Mouse (Mus musculus) midbrain, embryonic 15.5 days (tissue): Measurements from ENCODE around the gene Emx1. TPM values are rescaled to one million over a fixed set of nuclear protein-coding genes. Genes with fewer than 3 reads are reported as not detected.
"Not testable (repeated sequence)": the region's sequence is repeated elsewhere in the genome, so short reads cannot be mapped to it uniquely, and the experiment has no call there.

Experiments used
- ATAC-seq: fragments of 200-750 bp; cut with Nextera tagmentation; replicated peaks from 2 replicates; pipeline ENCODE4 v1.8.0; 2017; ENCODE audit warnings: moderate TSS enrichment
- H3K27ac ChIP-seq: fragments of 300-500 bp; sonication (generic); 2 replicates; pipeline ENCODE4 v1.5.1; 2015; ENCODE audit warnings: mild to moderate bottlenecking, inconsistent platforms
- H3K27me3 ChIP-seq: fragments of 300-500 bp; sonication (generic); replicated peaks from 2 replicates; pipeline ENCODE4 v1.6.1; 2015; ENCODE audit warnings: inconsistent platforms
- H3K36me3 ChIP-seq: fragments of 300-500 bp; sonication (generic); replicated peaks from 2 replicates; pipeline ENCODE4 v1.6.1; 2015; ENCODE audit warnings: inconsistent platforms
- H3K4me1 ChIP-seq: fragments of 300-500 bp; sonication (generic); 2 replicates; pipeline ENCODE4 v1.6.1; 2015; ENCODE audit warnings: inconsistent platforms
- H3K4me2 ChIP-seq: fragments of 300-500 bp; sonication (generic); 2 replicates; pipeline ENCODE4 v1.6.1; 2015; ENCODE audit warnings: inconsistent platforms, mild to moderate bottlenecking, moderate library complexity
- H3K4me3 ChIP-seq: fragments of 300-500 bp; sonication (generic); 2 replicates; pipeline ENCODE4 v1.5.1; 2015; ENCODE audit warnings: mild to moderate bottlenecking, inconsistent platforms
- H3K9ac ChIP-seq: fragments of 300-500 bp; sonication (generic); 2 replicates; pipeline ENCODE4 v1.6.1; 2015; ENCODE audit warnings: mild to moderate bottlenecking, inconsistent platforms
- H3K9me3 ChIP-seq: fragments of 300-500 bp; sonication (generic); 2 replicates; pipeline ENCODE4 v1.6.1; 2016; ENCODE audit warnings: inconsistent platforms
- WGBS: fragments of 180-500 bp; shearing (Covaris S2); methylation state at CpG from one replicate; pipeline ENCODE4 v1.1.7; 2015; ENCODE audit warnings: mixed read lengths; 5-methylcytosine and 5-hydroxymethylcytosine counted together
- polyA plus RNA-seq: library from polyadenylated mRNA; unstranded; fragments of >200 nt; fragmentation: Nextera tagmentation; extraction: Ambion mirVana; gene quantifications from 2 replicates; pipeline ENCODE4 v1.2.1, GENCODE M21; 2015

The Emx1 gene
- 1.4 and 3.2 TPM in 2 replicates for polyA plus RNA-seq

DNA sequence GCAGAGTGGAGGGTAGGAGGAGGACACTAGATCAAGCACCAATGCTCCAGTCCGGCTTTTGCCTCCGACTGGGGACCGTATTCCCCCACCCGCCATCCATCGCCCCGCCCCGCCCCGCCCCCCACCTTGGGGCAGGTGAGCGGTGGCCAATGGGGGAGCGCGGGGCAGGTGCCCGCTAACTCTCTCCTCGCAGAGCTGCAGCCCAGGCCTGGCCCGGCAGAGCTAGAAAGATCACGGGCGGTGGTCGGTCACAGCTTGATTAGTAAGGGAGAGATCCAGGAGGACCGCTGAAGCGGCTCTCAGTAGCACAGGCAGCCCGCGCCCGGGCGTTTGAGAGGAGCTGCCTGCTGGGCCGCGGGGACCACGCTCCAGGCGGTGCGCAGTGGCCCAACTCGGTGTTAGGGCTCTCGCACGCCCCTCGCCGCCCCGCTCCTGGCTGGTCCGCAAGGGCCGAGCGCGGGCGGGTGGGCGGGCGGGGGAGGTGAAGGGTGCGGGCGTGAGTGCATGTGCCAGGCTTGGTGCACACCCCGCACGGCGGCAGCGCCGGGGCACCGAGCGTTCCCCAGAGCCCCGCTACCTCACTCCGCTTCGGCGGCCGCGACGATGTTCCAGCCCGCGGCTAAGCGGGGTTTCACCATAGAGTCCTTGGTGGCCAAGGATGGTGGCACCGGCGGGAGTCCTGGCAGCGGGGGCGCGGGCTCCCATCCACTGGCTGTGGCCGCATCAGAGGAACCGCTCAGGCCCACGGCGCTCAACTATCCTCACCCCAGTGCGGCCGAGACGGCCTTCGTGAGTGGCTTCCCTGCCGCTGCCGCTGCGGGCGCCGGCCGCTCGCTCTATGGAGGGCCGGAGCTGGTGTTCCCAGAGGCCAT lies at the start of gene Emx1:
TSS of gene Emx1 (plus strand) at position 99 of the 872 bp plus-strand sequence.
- Histone ChIP-seq H3K27ac (no peak within 1 kb of the TSS), H3K4me1 (peaks cover 43% of the 10 kb centered on the region), H3K36me3 (no peaks in the 10 kb centered on the region), H3K9ac (no peak within 1 kb of the TSS), H3K4me2 (peak within 1 kb of the TSS; percentile 87), H3K4me3 (peak within 1 kb of the TSS; percentile 38), H3K27me3 (peaks cover 58% of the 10 kb centered on the region), H3K9me3 (no peaks in the 10 kb centered on the region)
- WGBS = under 1% methylated on average over 72 of the region's 81 CpGs
- ATAC-seq = peak; percentile 61

DNA sequence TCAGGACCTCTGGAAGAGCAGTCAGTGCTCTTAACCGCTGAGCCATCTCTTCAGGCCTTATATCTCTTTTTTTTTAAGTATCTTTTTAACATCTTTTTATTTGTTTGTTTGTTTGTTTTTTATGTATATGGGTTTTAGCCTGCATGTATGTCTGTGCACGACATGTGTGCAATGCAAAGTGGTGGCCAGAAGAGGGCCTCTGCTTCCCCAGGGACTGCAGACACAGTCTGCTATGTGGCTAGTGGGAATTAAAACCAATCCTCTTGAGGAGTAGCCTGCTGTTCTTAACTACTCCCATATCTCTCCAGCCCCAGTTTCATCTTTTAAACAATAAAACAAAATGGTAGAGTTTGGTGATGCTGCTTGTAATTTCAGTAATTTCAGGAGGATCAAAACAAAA lies 47.7 kb upstream of the Emx1 start:
- WGBS = 93% methylated on average over 2 of the region's 2 CpGs
- Histone ChIP-seq H3K27ac (no peak overlapping the region), H3K4me1 (peaks cover 5% of the 10 kb centered on the region; the same call in 1 of the 2 replicates), H3K4me2 (no peak overlapping the region), H3K4me3 (no peak overlapping the region), H3K9ac (no peak overlapping the region), H3K27me3 (no peaks in the 10 kb centered on the region), H3K36me3 (no peaks in the 10 kb centered on the region), H3K9me3 (no peaks in the 10 kb centered on the region)
- no peak for ATAC-seq

DNA sequence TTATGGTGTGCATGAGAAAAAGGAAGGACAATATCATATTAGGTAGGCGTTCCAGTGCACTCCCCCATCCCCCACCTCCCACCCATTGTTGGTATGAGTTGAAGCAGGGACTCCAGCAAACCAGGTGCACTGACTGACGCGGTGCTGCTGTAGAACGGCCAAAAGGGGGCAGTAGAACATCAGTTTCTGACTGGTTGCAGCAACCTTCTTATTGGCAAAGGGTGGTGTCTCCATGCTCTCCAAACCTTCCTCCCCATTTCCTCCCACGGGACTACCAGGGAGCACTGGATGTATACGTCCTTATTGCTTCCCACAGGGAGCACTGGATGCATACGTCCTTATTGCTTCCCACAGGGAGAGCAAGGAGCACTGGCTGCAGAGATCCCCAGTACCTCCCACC lies 46.2 kb upstream of the Emx1 start:
- H3K27me3 ChIP-seq, H3K4me3 ChIP-seq, H3K4me2 ChIP-seq, H3K9ac ChIP-seq, ATAC-seq, H3K9me3 ChIP-seq, H3K4me1 ChIP-seq, H3K36me3 ChIP-seq, H3K27ac ChIP-seq: not testable (repeated sequence)
- WGBS = 16% methylated on average over 7 of the region's 7 CpGs

DNA sequence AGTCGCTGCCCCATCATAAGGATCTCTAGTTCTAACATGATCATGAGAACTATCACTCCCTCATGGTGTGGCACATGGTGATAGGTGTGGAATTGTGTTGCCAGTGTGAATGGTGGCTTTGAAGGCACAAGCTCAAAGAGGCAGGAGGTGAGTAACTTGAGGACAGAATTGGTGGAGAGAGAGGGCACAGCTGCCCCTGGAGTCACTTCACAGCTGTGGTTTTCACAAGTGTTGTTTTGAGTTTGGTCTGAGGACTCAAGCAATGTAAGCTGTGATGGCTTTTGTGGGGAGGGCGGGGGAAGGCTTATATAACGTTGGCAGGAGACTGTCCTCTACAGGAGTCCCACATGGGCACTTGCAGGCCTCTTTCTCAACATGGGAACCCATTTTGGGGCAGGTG lies 42.8 kb upstream of the Emx1 start:
- no peak for ATAC-seq
- Histone ChIP-seq H3K4me3 (no peak overlapping the region), H3K4me1 (no peaks in the 10 kb centered on the region), H3K9me3 (no peaks in the 10 kb centered on the region), H3K27ac (no peak overlapping the region), H3K9ac (no peak overlapping the region), H3K4me2 (no peak overlapping the region), H3K36me3 (no peaks in the 10 kb centered on the region), H3K27me3 (no peaks in the 10 kb centered on the region)
- WGBS = 59% methylated on average over 3 of the region's 3 CpGs

DNA sequence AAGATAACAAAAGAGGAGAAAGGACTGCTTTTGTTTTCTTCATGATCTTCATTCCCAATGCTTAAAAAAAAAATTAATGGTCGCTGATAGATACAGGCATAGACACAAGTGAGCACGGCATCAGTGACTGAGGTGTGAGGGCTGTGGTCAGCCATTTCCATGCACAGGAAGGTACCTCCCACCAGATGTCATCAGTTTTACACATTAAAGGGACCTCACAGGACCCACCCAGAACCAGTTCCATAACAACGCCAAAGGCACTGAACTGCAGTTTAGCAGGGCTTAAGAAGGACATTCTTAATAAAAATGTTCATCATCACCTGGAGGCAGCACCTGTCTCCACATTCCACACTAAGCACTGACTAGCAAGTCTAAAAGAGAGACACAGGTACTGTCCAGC lies 39.6 kb upstream of the Emx1 start:
- Histone ChIP-seq H3K9me3 (no peaks in the 10 kb centered on the region), H3K27ac (no peak overlapping the region), H3K4me2 (no peak overlapping the region), H3K4me1 (no peaks in the 10 kb centered on the region), H3K36me3 (no peaks in the 10 kb centered on the region), H3K4me3 (no peak overlapping the region), H3K27me3 (no peaks in the 10 kb centered on the region), H3K9ac (no peak overlapping the region)
- no peak for ATAC-seq
- WGBS = 70% methylated on average over 3 of the region's 3 CpGs

DNA sequence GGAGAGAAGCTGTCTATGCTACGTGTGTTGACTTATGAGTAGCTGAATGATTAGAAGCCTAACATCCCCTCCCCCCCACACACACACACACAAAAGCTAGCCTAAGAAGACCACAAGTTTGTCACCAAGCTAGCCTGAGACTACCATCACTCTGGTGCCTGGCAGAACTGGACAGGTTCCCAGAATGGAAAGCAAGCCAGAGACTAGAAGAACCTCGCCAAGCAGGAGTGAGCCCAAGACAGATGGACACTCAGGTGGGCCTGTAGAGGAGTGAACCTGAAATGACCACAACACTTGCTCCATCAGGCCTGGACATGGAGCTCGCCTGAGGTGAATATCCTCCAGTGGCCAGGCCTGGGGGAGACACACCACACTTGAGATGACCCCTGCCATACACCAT lies 36.9 kb upstream of the Emx1 start:
- ATAC-seq = no peak
- no peak overlapping the region for H3K4me3 ChIP-seq
- H3K9me3 ChIP-seq = no peaks in the 10 kb centered on the region
- 84% methylated on average over 3 of the region's 3 CpGs for WGBS
- no peak overlapping the region for H3K27ac ChIP-seq
- H3K4me1 ChIP-seq = peaks cover 9% of the 10 kb centered on the region
- H3K27me3 ChIP-seq = no peaks in the 10 kb centered on the region
- H3K36me3 ChIP-seq = no peaks in the 10 kb centered on the region
- no peak overlapping the region for H3K9ac ChIP-seq
- no peak overlapping the region for H3K4me2 ChIP-seq

DNA sequence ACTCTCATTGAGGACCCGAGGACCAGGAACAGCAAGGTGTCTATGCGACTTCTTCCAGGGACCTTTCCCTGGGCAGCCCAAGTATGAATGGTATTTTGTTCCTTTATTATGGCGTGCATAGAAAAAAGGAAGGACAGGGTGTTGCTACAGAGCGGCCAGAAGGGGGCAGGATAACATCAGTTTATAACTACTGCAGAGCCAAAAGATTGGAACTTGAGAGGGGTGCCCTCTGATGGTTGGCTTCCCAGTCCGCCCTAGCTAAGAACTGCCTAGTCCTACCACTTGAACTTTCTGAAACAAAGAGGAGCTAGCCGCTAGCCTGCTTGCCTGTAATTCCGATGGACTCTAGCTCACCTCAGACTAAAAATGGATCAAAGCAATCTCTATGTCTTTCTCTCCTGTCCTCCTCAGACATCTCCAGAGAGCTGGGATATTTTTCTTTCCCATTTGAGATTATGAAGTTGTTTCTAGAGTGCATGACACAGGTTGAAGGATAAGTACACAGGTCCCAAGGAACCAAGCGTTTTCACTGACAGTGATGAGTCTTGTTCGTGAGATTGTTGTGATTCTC lies 33.2 kb upstream of the Emx1 start:
- Histone ChIP-seq H3K9me3 (no peaks in the 10 kb centered on the region), H3K36me3 (no peaks in the 10 kb centered on the region), H3K27ac (no peak overlapping the region), H3K27me3 (no peaks in the 10 kb centered on the region), H3K4me3 (no peak overlapping the region), H3K4me2 (no peak overlapping the region), H3K9ac (no peak overlapping the region), H3K4me1 (peaks cover 10% of the 10 kb centered on the region)
- peak; percentile 79 for ATAC-seq
- WGBS = 5% methylated on average over 9 of the region's 9 CpGs

DNA sequence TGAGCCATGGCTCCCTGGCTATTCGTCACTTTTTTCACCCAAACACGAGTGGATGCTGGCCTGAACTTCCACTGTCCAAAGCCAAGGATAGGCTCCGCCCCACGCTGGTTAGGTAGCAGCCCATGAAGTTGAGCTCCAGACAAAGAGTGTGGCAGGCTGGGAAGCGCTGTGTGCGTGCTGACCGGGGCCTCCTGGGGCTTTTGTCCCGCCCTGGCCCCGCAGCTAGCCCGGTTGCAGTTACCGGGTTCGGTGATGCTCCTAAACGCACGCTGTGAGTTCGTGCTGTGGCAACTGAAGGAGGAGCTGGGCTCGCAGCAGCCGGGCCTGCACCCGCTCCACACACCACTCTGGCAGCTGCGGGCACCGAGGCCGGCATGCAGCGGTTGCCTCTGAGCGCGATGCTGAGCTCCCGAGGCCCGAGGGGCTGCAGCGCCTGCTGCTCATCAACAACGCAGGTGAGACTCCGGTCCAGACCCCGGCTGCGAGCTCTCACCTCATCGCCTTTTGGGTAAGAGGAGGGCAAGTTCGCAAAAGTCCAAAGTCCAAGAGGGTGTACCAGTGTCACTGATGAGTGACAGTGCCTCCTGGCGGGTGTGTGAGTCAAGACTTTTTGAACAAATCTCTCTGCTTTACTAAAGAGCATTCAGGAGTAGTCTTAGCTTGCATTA lies 32.2 kb upstream of the Emx1 start:
- Histone ChIP-seq H3K4me1 (peaks cover 10% of the 10 kb centered on the region), H3K9ac (peak overlapping the region; percentile 19), H3K36me3 (no peaks in the 10 kb centered on the region), H3K9me3 (no peaks in the 10 kb centered on the region), H3K27ac (no peak overlapping the region), H3K4me3 (peak overlapping the region; percentile 33), H3K27me3 (no peaks in the 10 kb centered on the region), H3K4me2 (peak overlapping the region; percentile 73)
- WGBS = under 1% methylated on average over 34 of the region's 34 CpGs
- peak; percentile 59 for ATAC-seq

DNA sequence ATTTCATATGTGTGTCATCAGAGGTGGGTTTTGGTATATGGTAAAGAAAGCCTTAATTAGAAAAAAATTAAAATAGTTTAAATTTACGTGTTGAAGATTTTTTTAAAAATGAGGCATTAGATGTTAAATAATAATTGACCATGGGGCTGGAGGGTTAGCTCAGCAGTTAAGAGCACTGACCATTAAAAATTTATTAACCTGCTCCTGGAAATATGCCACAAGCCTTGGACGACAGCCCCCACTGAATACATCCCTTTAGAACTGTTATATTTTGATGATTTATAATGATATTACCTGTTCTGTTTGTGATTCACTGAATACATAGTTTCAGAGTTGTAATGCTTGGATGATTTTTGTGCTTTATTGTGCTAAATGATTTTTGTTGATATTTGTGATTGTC lies 30.7 kb upstream of the Emx1 start:
- not testable (repeated sequence) for H3K27ac ChIP-seq, H3K4me2 ChIP-seq, H3K4me3 ChIP-seq, ATAC-seq, H3K9ac ChIP-seq, H3K27me3 ChIP-seq, H3K9me3 ChIP-seq, H3K36me3 ChIP-seq
- 74% methylated on average over 2 of the region's 2 CpGs for WGBS
- H3K4me1 ChIP-seq = peaks cover 10% of the 10 kb centered on the region

DNA sequence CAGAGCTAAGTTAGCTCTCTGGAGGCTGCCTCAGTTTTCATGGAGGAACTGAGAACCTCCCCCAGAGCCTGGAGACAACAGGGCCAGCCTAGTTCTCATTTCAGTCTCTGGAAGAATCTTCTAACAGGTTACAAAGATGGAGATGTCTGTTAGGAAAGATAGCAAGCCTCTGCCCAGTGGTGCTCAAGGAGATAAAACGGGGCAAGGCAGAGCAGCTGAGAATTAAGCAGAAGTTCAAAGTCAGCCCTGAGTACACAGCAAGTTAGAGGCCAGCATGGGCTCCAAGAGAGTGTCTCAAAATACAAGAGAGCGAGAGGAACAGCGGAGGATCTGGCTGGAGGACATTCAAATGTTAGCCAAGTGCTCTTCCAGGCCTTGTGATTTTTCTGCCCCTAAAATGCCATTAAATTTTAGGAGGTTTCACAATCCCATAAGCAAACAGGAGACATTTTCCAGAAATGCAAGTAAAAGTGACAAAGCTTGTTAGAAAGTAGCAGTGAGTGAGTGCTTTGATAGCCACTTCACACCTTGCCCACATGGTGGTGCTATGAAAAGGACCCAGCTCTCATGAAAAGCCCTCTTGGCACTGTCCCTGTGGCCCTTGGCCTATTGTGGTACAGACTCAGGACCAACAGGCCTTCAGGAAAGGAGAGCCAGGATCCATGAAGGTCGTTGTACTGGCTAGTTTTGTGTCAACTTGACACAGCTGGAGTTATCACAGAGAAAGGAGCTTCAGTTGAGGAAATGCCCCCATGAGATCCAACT lies 29.0 kb upstream of the Emx1 start:
- not testable (repeated sequence) for ATAC-seq, H3K27ac ChIP-seq, H3K4me2 ChIP-seq, H3K36me3 ChIP-seq, H3K27me3 ChIP-seq, H3K4me3 ChIP-seq, H3K9me3 ChIP-seq, H3K9ac ChIP-seq
- H3K4me1 ChIP-seq = peaks cover 10% of the 10 kb centered on the region
- WGBS = 73% methylated on average over 4 of the region's 4 CpGs

DNA sequence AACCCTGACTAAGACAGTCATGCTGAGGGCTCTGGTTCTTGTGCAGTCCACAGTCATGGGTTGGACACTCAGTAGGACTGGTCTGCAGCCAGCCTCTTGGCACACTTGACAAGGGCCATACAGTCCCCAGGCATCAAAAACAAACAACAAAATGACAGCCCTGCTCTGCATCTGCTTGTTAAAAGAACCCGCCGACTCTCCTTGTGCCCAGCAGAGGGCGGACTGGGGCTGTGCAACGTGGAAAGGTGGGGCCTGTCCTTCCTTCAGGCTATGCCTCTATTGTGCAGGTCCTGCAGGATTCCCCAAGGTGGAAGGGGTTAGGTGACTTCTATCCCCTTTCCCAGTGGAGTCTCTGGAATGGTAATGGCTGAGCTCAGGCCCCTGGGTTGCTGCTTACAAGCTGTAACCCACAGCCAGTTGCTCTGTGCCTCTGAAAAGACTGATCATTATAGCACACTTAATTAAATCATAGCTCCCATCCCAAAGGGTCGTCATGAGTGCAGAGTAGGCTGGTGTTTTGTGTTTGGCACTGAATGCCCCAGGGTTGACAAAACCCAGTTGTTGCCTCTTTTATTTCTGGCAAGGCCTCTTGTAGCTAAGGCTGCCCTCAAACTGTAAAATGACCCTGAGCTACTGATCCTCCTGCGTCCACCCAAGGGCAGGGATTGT lies 28.0 kb upstream of the Emx1 start:
- H3K4me3 ChIP-seq, H3K9me3 ChIP-seq, H3K9ac ChIP-seq, H3K27me3 ChIP-seq, H3K27ac ChIP-seq, H3K4me2 ChIP-seq, H3K36me3 ChIP-seq: not testable (repeated sequence)
- WGBS = 15% methylated on average over 6 of the region's 6 CpGs
- ATAC-seq = peak; percentile 66
- peaks cover 10% of the 10 kb centered on the region for H3K4me1 ChIP-seq
